Mouse (Mus musculus) cerebellum, postnatal 10 days (tissue): Measurements from ENCODE around the gene Chrnd.
A peak's percentile ranks its signal among the peaks of the same experiment; 100 is the strongest.

ENCODE experiments used
- DNase-seq, 2 experiments: peaks; one replicate each; pipeline ENCODE4 v3.0.0; 2021; ENCODE audit warnings: mixed read lengths in 2 of 2

The Chrnd gene

DNA sequence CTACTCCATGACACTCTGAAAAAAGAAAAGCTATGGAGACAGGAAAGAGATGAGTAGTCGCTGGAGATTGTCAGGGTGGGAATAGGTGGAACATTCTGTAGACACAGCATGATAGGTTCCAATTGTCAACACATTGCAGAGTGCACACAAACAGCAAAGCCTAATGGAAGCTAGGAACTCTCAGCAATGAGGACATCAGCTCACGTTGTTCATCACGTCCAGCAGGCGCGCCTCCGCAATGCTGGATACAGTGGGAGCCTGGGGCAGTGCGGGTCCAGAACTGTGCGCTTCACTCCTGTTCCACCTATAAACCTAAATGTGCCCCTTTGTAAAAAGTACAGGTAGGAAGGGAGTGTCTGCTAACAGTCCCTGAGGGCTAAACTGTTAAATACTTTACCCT lies 52.6 kb downstream of the Chrnd start:
- DNase-seq, result no peak

DNA sequence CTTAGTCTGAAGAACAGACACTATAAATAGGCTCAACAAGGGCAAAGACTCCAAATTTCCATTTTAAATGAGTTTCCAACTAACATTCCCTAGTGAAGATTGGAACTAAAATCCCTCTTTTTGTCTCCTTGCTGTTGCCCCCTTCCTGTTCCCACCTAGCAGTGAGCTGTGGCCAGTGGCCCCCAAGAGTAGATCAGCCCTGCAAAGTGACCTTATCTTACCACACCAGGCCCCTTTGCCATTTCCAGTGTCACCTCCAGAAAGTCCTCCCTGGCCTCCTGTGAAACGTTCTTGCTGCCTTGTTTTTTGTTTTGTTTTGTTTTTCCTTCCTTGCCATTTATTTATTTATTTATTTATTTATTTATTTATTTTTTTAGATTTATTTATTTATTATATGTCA lies 55.0 kb downstream of the Chrnd start:
- no peak for DNase-seq

DNA sequence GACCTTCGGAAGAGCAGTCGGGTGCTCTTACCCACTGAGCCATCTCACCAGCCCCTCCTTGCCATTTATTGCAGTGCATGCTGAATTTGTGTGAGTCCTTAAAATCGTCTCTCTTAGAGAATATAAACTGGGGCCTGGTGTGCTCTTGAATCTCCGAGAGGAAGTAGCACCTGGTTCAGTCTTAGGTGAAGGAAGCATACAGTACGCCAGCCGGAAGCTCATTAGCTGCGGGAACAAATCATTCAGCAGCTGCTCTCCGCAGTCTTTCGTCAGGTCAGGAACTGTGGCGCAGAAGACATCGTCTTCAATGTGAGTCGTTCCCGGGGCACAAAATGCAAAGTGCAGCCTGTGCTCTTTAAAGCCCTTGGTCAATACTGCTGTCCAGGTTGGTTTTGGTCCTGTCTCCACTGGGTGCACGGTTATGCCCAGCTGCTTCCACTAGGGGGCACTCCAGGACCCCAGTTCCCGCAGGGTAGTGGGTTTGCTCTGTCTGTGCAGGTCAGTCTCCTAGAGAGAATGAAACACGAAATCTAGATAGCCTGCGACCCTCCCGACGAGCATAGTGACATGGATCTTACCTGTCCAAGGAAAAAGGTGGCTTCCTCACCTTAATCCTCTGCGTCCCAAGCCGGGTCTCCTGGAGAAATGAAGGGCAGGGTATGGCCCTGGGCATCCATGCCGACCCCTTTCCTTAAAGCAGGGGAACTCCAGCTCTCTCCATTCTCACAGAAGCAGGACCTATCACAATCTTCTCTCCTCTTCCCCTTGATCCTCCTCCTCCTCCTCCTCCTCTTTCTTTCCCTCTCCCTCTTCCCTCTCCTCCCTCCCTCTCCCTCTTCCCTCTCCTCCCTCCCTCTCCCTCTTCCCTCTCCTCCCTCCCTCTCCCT lies 55.8 kb downstream of the Chrnd start:
- peak; percentile 95 to 97 for DNase-seq
